Mouse (Mus musculus) thymus, postnatal 25 days (tissue): Measurements from ENCODE around the gene Lrrtm1.

Experiments used
- DNase-seq: peaks from one replicate; pipeline ENCODE4 v3.0.0; 2022

The Lrrtm1 gene

DNA sequence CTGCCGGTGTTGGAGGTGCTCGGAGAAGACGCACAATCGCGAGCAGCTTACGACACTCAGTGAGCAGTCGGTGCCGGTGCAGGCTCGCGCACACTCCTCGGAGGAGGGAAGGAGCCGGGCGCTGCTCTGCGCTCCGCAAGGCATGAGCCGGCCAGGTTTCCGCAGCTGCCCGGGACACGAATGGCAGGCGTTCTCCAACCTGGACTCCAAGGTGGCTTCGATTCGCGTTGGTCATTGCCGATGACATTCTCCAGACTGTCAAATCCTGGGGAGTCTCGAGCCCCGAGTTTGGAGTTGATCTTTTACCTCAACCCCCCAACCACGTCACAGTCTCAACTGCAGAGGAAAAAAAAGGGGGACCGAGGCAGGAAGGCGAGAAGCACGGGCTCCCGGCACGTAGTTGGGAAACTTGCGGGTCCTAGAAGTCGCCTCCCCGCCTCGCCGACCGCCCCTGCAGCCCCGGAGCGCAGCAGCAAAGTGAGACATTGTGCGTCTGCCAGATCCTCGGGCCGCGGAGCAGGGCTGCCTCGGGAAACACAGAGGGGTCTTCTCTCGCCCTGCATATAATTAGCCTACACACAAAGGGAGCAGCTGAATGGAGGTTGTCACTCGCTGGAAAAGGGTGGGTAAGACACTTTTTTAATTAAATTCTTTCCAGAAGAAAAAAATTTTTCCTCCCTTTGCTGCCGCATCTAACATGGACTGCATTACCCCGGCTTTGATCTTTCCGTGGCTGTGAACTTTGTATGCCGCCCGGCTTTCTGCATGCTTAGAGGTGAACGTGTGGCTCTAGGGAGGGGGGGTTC lies at the start of gene Lrrtm1:
Gene Lrrtm1 (plus strand): TSS at position 89 of the 806 bp plus-strand sequence.
- DNase-seq = no peak

DNA sequence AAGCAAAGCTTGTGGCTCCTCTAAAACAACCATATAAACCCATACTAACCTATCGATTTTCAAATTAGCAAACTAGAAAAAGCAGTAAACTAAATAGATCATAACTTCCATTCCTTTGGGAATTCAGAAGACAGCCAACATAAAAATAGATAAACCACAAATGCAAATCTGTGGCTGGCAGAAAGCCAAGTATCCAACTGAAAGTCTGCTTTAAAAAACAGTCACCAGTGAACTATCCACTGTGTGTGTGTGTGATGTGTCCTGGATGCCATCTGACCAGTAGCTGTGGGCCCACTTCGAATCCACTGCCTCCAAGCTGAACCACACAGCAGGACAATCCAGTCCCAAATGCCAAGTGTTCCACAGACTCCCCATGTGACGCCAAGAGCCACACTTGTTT lies 45.8 kb upstream of the Lrrtm1 start:
- no peak for DNase-seq

DNA sequence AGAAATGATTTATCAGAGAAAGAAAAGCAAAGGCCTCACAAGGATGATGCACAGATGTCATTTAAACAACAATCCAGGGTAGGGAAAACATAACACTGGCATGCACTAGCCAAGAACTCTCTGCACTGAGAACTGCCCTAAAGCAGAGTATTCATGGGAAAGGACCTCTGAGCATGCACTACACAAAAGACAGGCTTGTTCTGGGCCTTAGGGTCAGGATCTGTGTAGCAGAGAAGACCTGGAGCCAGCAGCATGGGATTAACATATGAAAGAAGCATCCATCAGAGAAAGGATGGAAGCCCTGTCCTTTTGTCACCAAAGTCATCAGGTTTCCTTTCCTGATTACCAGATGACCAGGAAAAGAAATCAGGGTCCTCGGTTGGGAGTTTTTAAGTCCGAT lies 43.1 kb upstream of the Lrrtm1 start:
- no peak for DNase-seq

- no peak for DNase-seq
These were observed 33.3 kb upstream of the Lrrtm1 start for GRCm38 (mm10) chr6:77209183-77209582.

DNA sequence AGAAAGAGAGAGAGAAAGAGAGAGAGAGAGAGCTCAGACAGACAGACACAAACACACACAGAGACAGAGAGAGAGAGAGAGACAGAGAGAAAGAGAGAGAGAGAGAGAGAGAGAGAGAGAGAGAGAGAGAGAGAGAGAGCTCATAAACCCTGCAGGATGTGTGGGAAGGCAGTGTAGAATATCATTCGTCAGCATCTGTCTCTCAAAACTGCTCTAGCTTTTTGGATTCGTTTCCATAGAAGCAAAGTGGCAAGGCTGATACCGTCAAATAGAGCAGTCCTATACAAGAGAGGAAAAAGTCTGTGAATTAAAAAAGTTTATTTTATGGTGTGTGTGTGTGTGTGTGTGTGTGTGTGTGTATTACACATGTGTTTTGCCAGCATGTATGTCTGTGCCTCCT lies 32.6 kb upstream of the Lrrtm1 start:
- no peak for DNase-seq

- DNase-seq = no peak
These were observed 28.6 kb upstream of the Lrrtm1 start for GRCm38 (mm10) chr6:77213757-77214409.

- no peak for DNase-seq
These were observed 27.2 kb upstream of the Lrrtm1 start for GRCm38 (mm10) chr6:77215322-77215721.

GRCm38 (mm10) chr6:77218875-77219274 lies 23.6 kb upstream of the Lrrtm1 start:
- no peak for DNase-seq

DNA sequence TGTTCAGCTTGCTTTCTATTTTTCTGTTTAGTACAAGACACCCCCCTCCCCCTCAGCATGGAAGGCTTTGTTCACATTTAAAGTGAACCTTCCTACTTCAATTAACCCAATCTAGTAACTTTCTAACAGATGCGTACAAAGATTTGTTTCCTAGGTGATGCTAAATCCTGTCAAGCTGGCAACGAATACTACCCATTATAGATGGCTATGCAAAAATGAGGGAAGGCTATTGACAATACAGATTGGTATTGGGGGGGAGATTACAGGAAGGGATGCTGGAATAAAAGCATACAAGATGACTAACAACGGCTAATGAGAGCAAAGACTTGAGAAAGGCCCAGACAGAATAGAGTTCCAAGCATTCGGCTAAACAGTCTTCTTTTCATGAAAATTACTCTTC lies 21.7 kb upstream of the Lrrtm1 start:
- DNase-seq = no peak

GRCm38 (mm10) chr6:77222849-77223638 lies 19.4 kb upstream of the Lrrtm1 start:
- no peak for DNase-seq

DNA sequence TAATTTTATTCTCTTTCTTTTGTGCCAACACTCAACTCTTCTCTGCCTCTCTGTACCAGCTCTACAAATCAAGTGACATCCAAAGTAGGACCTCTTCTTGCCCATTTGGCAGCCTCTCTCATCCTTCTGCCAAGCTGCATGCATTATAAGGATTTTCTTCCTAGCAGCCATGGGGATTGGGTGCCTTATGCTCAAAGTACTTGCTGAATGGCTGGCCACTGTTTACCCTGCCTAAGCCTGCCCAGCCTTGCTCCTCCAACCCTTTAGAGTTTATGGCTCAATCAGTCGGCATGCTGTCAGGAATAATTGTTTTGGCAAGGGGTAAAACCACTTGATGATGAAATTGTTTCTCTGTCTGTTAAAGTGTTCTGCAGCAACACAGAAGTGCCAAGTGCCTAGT lies 2.1 kb upstream of the Lrrtm1 start:
- no peak for DNase-seq

DNA sequence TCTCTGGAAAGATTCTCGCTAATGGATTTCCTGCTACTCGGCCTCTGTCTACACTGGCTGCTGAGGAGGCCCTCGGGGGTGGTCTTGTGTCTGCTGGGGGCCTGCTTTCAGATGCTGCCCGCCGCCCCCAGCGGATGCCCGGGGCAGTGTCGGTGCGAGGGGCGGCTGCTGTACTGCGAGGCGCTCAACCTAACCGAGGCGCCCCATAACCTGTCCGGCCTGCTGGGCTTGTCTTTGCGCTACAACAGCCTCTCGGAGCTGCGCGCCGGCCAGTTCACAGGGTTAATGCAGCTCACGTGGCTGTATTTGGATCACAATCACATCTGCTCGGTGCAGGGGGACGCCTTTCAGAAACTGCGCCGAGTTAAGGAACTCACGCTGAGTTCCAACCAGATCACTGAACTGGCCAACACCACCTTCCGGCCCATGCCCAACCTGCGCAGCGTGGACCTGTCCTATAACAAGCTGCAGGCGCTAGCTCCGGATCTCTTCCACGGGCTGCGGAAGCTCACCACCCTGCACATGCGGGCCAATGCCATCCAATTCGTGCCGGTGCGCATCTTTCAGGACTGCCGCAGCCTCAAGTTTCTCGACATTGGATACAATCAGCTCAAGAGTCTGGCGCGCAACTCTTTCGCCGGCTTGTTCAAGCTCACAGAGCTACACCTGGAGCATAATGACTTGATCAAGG lies 1.2 kb downstream of the Lrrtm1 start:
- no peak for DNase-seq

GRCm38 (mm10) chr6:77253480-77253879 lies 11.0 kb downstream of the Lrrtm1 start:
- DNase-seq = no peak

GRCm38 (mm10) chr6:77256348-77256747 lies 13.9 kb downstream of the Lrrtm1 start:
- DNase-seq = no peak

GRCm38 (mm10) chr6:77257358-77258105 lies 15.0 kb downstream of the Lrrtm1 start:
- no peak for DNase-seq

GRCm38 (mm10) chr6:77265163-77265562 lies 22.7 kb downstream of the Lrrtm1 start:
- no peak for DNase-seq

DNA sequence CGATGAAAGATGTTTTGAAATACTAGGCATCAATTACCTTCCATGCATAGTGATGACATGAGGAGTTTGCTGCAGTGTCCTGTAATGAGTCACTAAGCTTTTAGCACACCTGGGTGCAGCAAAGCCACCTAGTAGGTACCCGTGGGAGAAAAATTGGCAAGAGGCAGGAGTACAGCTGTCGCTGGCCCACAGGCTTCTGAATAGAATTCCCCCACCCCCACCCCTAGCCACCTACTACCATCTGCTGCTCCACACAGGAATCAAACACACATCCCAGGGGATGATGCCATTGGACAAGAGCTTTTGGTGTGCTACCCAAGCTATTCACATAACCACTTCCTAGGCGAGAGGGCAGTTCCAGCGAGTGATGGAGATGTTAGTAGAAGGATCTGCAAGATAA lies 36.3 kb downstream of the Lrrtm1 start:
- no peak for DNase-seq

GRCm38 (mm10) chr6:77286317-77286716 lies 43.8 kb downstream of the Lrrtm1 start:
- DNase-seq = no peak

DNA sequence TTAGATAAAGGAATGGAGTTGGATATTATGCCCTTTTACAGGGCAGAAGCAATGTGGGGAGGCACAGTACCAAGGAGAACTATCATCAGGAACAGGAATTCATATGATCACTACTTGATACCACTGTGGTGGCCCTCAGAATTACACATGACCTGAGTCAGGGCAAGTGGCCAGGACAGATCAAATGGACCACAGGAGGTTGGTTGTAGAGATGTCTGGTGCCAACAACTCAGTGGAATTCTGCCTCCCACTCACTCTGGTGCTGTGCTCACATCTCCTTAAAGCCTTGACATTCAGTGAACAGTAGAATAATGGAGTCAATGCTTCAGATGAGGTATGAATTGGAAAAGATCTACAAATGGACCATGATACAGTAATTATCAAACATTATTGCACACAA lies 45.9 kb downstream of the Lrrtm1 start:
- no peak for DNase-seq

- no peak for DNase-seq
These were observed 48.9 kb downstream of the Lrrtm1 start for GRCm38 (mm10) chr6:77291415-77291814.

GRCm38 (mm10) chr6:77301305-77301704 lies 58.8 kb downstream of the Lrrtm1 start:
- no peak for DNase-seq

- DNase-seq = no peak
These were observed 64.3 kb downstream of the Lrrtm1 start for GRCm38 (mm10) chr6:77306796-77307195.
